Mouse (Mus musculus) heart, postnatal 0 days (tissue): Measurements from ENCODE around the gene Gm37240. TPM values are rescaled to one million over a fixed set of nuclear protein-coding genes. Genes with fewer than 3 reads are reported as not detected.

ENCODE experiments used
- ATAC-seq: fragments of 200-750 bp; cut with Nextera tagmentation; 2 replicates; pipeline ENCODE4 v1.8.0; 2017; ENCODE audit warnings: low read depth, moderate number of reproducible peaks, moderate library complexity; ENCODE audit not compliant: insufficient read depth
- DNase-seq: peaks from one replicate; pipeline ENCODE4 v3.0.0-alpha.2; 2016; ENCODE audit warnings: low spot score
- H3K27ac ChIP-seq: fragments of 300-500 bp; sonication (generic); 2 replicates; pipeline ENCODE4 v1.5.1; 2014; ENCODE audit warnings: low read depth, mild to moderate bottlenecking
- H3K27me3 ChIP-seq: fragments of 300-500 bp; sonication (generic); 2 replicates; pipeline ENCODE4 v1.6.1; 2014; ENCODE audit warnings: low read length, mixed read lengths; ENCODE audit not compliant: control insufficient read depth, insufficient read depth
- H3K36me3 ChIP-seq: fragments of 300-500 bp; sonication (generic); replicated peaks from 2 replicates; pipeline ENCODE4 v1.6.1; 2014; ENCODE audit warnings: low read length, mixed read lengths; ENCODE audit not compliant: control insufficient read depth, insufficient read depth
- H3K4me1 ChIP-seq: fragments of 300-500 bp; sonication (generic); 2 replicates; pipeline ENCODE4 v1.6.1; 2014; ENCODE audit warnings: antibody characterized with exemption; ENCODE audit not compliant: control insufficient read depth, insufficient read depth
- H3K4me2 ChIP-seq: fragments of 300-500 bp; sonication (generic); 2 replicates; pipeline ENCODE4 v1.6.1; 2014; ENCODE audit warnings: low read depth, mild to moderate bottlenecking, low read length, moderate library complexity
- H3K4me3 ChIP-seq: fragments of 300-500 bp; sonication (generic); 2 replicates; pipeline ENCODE4 v1.5.1; 2014; ENCODE audit warnings: low read depth, low read length
- H3K9ac ChIP-seq: fragments of 300-500 bp; sonication (generic); replicated peaks from 2 replicates; pipeline ENCODE4 v1.6.1; 2014; ENCODE audit warnings: low read depth, low read length, mixed read lengths
- H3K9me3 ChIP-seq: fragments of 300-500 bp; sonication (generic); replicated peaks from 2 replicates; pipeline ENCODE4 v1.6.1; 2016; ENCODE audit warnings: low read length; ENCODE audit not compliant: control insufficient read depth
- CTCF ChIP-seq: IDR thresholded peaks from 2 replicates; pipeline ENCODE4 v1.5.1; 2016; ENCODE audit warnings: antibody characterized with exemption, control low read depth, low read depth
- EP300 ChIP-seq: IDR thresholded peaks from 2 replicates; pipeline ENCODE4 v1.6.1; 2016; ENCODE audit warnings: antibody characterized with exemption, low read depth
- WGBS: fragments of 180-500 bp; shearing (Covaris S2); extraction: QIAGEN DNeasy Blood & Tissue Kit; methylation state at CpG from one replicate; pipeline ENCODE4 v1.1.7; 2014; 5-methylcytosine and 5-hydroxymethylcytosine counted together
- polyA plus RNA-seq: library from polyadenylated mRNA; unstranded; fragments of >200 nt; fragmentation: Nextera tagmentation; extraction: Ambion mirVana; gene quantifications from 2 replicates; pipeline ENCODE4 v1.2.1, GENCODE M21; 2015
- total RNA-seq: library from RNA; depleted of rRNA; stranded (reverse); fragments of >200 nt; gene quantifications from 2 replicates; pipeline ENCODE4 v1.2.3, GENCODE M21; 2014; ENCODE audit warnings: low replicate concordance

The Gm37240 gene
- total and polyA plus RNA-seq, 2 experiments from 2014 or later = 21.7 to 72.1 TPM

- Histone ChIP-seq H3K27ac (peak overlapping the region; percentile 77), H3K9ac (no peak overlapping the region), H3K4me2 (0 out of 2 replicates have a peak overlapping the region, but pooled peaks have one; percentile 16), H3K27me3 (no peaks in the 10 kb centered on the region), H3K4me1 (peaks cover 36% of the 10 kb centered on the region), H3K9me3 (no peaks in the 10 kb centered on the region), H3K4me3 (no peak overlapping the region), H3K36me3 (no peaks in the 10 kb centered on the region)
- DNase-seq = peak; percentile 54
- 27% methylated on average over 4 of the region's 4 CpGs for WGBS
- ATAC-seq = peak; percentile 24; the same call in 1 of the 2 replicates
- no peak for TF ChIP-seq CTCF
- TF ChIP-seq EP300 = no peak
Measured at GRCm38 (mm10) chr3:85592067-85592466, 295.3 kb downstream of the Gm37240 start.

GRCm38 (mm10) chr3:85590090-85590754, 297.1 kb downstream of the Gm37240 start:
- no peak overlapping the region for H3K4me3 ChIP-seq
- peak overlapping the region; percentile 84 for H3K27ac ChIP-seq
- peak; percentile 85 for ATAC-seq
- no peak for TF ChIP-seq CTCF
- no peak; the same call in 1 of the 2 replicates for TF ChIP-seq EP300
- 34% methylated on average over 3 of the region's 3 CpGs for WGBS
- no peak overlapping the region for H3K4me2 ChIP-seq
- no peaks in the 10 kb centered on the region for H3K36me3 ChIP-seq
- H3K4me1 ChIP-seq = peaks cover 36% of the 10 kb centered on the region
- peak; percentile 65 for DNase-seq
- H3K9me3 ChIP-seq = no peaks in the 10 kb centered on the region
- H3K27me3 ChIP-seq = no peaks in the 10 kb centered on the region
- H3K9ac ChIP-seq = no peak overlapping the region

GRCm38 (mm10) chr3:85588701-85589100, 298.6 kb downstream of the Gm37240 start:
- no peaks in the 10 kb centered on the region for H3K27me3 ChIP-seq
- ATAC-seq = peak; percentile 47; the same call in 1 of the 2 replicates
- DNase-seq = peak; percentile 60
- H3K4me3 ChIP-seq = no peak overlapping the region
- H3K4me2 ChIP-seq = no peak overlapping the region
- H3K36me3 ChIP-seq = no peaks in the 10 kb centered on the region
- H3K4me1 ChIP-seq = peaks cover 34% of the 10 kb centered on the region
- no peak overlapping the region; the same call in 1 of the 2 replicates for H3K9ac ChIP-seq
- WGBS = 6% methylated on average over 2 of the region's 2 CpGs
- no peaks in the 10 kb centered on the region for H3K9me3 ChIP-seq
- TF ChIP-seq EP300 = no peak
- H3K27ac ChIP-seq = peak overlapping the region; percentile 84

- H3K4me1 ChIP-seq = peaks cover 16% of the 10 kb centered on the region
- no peak overlapping the region for H3K27ac ChIP-seq
- no peaks in the 10 kb centered on the region for H3K27me3 ChIP-seq
- no peaks in the 10 kb centered on the region; the same call in 1 of the 2 replicates for H3K36me3 ChIP-seq
- WGBS = 78% methylated on average over 4 of the region's 4 CpGs
- H3K4me3 ChIP-seq = no peak overlapping the region
- ATAC-seq (no peak), DNase-seq (no peak)
- no peak overlapping the region for H3K4me2 ChIP-seq
- no peak for TF ChIP-seq EP300
- no peak for TF ChIP-seq CTCF
- H3K9ac ChIP-seq = no peak overlapping the region
- H3K9me3 ChIP-seq = no peaks in the 10 kb centered on the region
Measured at GRCm38 (mm10) chr3:85584966-85585365, 302.4 kb downstream of the Gm37240 start.

- Histone ChIP-seq H3K9ac (no peak overlapping the region), H3K4me3 (no peak overlapping the region), H3K4me2 (no peak overlapping the region), H3K9me3 (no peaks in the 10 kb centered on the region), H3K27me3 (no peaks in the 10 kb centered on the region), H3K4me1 (no peaks in the 10 kb centered on the region), H3K27ac (no peak overlapping the region), H3K36me3 (peaks cover 2% of the 10 kb centered on the region; the same call in 1 of the 2 replicates)
- ATAC-seq = no peak
- TF ChIP-seq CTCF = no peak
- no peak for TF ChIP-seq EP300
- WGBS = 64% methylated on average over 5 of the region's 5 CpGs
- DNase-seq = no peak
Measured at GRCm38 (mm10) chr3:85583194-85583593, 304.1 kb downstream of the Gm37240 start.
